Mouse (Mus musculus) large intestine, adult 2 months (tissue): ENCODE data around the gene Slitrk5. TPM values are rescaled to one million over a fixed set of nuclear protein-coding genes. Genes with fewer than 3 reads are reported as not detected.
"Not testable (repeated sequence)": the region's sequence is repeated elsewhere in the genome, so short reads cannot be mapped to it uniquely, and the experiment has no call there.

Source experiments
- DNase-seq: peaks from one replicate; pipeline ENCODE4 v3.0.0-alpha.2; 2012; ENCODE audit warnings: low read depth, low spot score
- WGBS: fragments of 180-500 bp; shearing (Covaris S2); methylation state at CpG from one replicate; pipeline ENCODE4 v1.1.7; 2018; 5-methylcytosine and 5-hydroxymethylcytosine counted together
- polyA plus RNA-seq: library from polyadenylated mRNA; depleted of rRNA; stranded (reverse); fragments of >200 nt; gene quantifications from 2 replicates; pipeline ENCODE4 v1.2.3, GENCODE M21; 2012; rRNA removed

The Slitrk5 gene
- 0.15 TPM in 2 replicates for polyA plus RNA-seq

GRCm38 (mm10) chr14:111674664-111675147 is at the start of gene Slitrk5:
TSS of gene Slitrk5 (plus strand) at chr14:111675097.
- DNase-seq, result no peak

GRCm38 (mm10) chr14:111672942-111673341 is 2.0 kb upstream of the Slitrk5 start:
- 44% methylated on average over 1 of the region's 1 CpGs for WGBS
- no peak for DNase-seq

More at GRCm38 (mm10) chr14:111674664-111675147, at the start of gene Slitrk5:
- 2% methylated on average over 22 of the region's 22 CpGs for WGBS

- WGBS, result 2% methylated on average over 90 of the region's 94 CpGs
These were observed 591 bp downstream of the Slitrk5 start for GRCm38 (mm10) chr14:111675211-111676165.

GRCm38 (mm10) chr14:111676166-111676581 is 1.3 kb downstream of the Slitrk5 start:
- DNase-seq, result no peak
- 2% methylated on average over 19 of the region's 19 CpGs for WGBS

More at GRCm38 (mm10) chr14:111675211-111676165, 591 bp downstream of the Slitrk5 start:
- no peak for DNase-seq

GRCm38 (mm10) chr14:111676851-111677291 is 2.0 kb downstream of the Slitrk5 start:
- 3% methylated on average over 18 of the region's 18 CpGs for WGBS
- no peak for DNase-seq

GRCm38 (mm10) chr14:111677361-111678070 is 2.6 kb downstream of the Slitrk5 start:
- 15% methylated on average over 17 of the region's 17 CpGs for WGBS
- no peak for DNase-seq

GRCm38 (mm10) chr14:111680271-111680670 is 5.4 kb downstream of the Slitrk5 start:
- no peak for DNase-seq
- 60% methylated on average over 8 of the region's 8 CpGs for WGBS

GRCm38 (mm10) chr14:111681092-111681708 is 6.3 kb downstream of the Slitrk5 start:
- WGBS, result 1% methylated on average over 38 of the region's 38 CpGs
- no peak for DNase-seq

- WGBS, result 3% methylated on average over 13 of the region's 13 CpGs
- DNase-seq, result no peak
These were observed 6.9 kb downstream of the Slitrk5 start for GRCm38 (mm10) chr14:111681773-111682172.

- 48% methylated on average over 4 of the region's 4 CpGs for WGBS
- DNase-seq, result no peak
These were observed 8.6 kb downstream of the Slitrk5 start for GRCm38 (mm10) chr14:111683543-111683942.

GRCm38 (mm10) chr14:111690139-111690538 is 15.2 kb downstream of the Slitrk5 start:
- DNase-seq, result not testable (repeated sequence)
- 61% methylated on average over 1 of the region's 1 CpGs for WGBS

GRCm38 (mm10) chr14:111729833-111730232 is 54.9 kb downstream of the Slitrk5 start:
- DNase-seq, result no peak
- WGBS, result 49% methylated on average over 2 of the region's 2 CpGs
